Mouse (Mus musculus) liver, adult 2 months (tissue): Measurements from ENCODE around the gene Pygm.

Source experiments
- CTCF ChIP-seq: fragments of 200-500 bp; IDR thresholded peaks from 2 replicates; pipeline ENCODE4 v1.5.1; 2011; ENCODE audit warnings: low read depth, low read length, control low read depth
- POLR2A ChIP-seq: fragments of 200-500 bp; IDR thresholded peaks from 2 replicates; pipeline ENCODE4 v1.6.1; 2011; ENCODE audit warnings: low read length, control low read depth; ENCODE audit not compliant: insufficient read depth; ENCODE audit errors: extremely low read depth

- no peak for TF ChIP-seq CTCF
- TF ChIP-seq POLR2A, result no peak
Measured at GRCm38 (mm10) chr19:6380411-6381166, 3.6 kb upstream of the Pygm start.
